Mouse (Mus musculus) monocyte, adult 5-6 weeks (primary cell): ENCODE data around the gene Col4a1. TPM values are rescaled to one million over a fixed set of nuclear protein-coding genes. Genes with fewer than 3 reads are reported as not detected.

Experiments
- ATAC-seq: fragments of 153-309, 156-312 bp; replicated peaks from 2 replicates; pipeline ENCODE4 v1.8.0; 2017; ENCODE audit warnings: mild to moderate bottlenecking; ENCODE audit not compliant: low TSS enrichment, insufficient number of reproducible peaks, severe bottlenecking, poor library complexity, low FRiP score
- total RNA-seq: library from RNA; stranded (forward); fragments of 200-1000, 200-491, 200-594 nt; gene quantifications from 3 replicates; pipeline ENCODE4 v1.2.3, GENCODE M21; 2017

Col4a1 gene
- total RNA-seq, 1 experiment from 2014 or later: 5.7 TPM

GRCm38 (mm10) chr8:11203260-11204110, 109.1 kb downstream of the Col4a1 start:
- peak; percentile 20; the same call in 1 of the 2 replicates for ATAC-seq

GRCm38 (mm10) chr8:11198650-11199049, 114.0 kb downstream of the Col4a1 start:
- ATAC-seq: no peak

DNA sequence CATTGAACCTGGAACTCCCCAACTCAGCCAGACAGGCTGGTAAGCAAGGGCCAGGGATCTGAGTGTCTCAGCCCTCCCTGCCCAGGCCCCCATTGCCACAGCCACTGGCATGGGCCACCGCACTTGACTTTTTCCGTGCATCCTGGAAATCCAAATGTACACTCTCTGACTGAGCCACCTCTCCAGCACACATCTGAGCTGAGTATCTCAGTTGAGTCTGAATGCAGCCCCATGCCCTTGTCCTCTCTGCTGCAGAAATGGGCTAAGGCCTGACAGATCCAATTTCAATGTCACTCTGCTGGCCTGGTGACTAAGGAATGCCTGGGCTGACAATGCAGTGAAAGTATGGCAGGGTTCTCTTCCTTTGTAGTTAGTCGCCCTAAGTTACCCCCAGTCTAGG, 114.6 kb downstream of the Col4a1 start:
- ATAC-seq: no peak

DNA sequence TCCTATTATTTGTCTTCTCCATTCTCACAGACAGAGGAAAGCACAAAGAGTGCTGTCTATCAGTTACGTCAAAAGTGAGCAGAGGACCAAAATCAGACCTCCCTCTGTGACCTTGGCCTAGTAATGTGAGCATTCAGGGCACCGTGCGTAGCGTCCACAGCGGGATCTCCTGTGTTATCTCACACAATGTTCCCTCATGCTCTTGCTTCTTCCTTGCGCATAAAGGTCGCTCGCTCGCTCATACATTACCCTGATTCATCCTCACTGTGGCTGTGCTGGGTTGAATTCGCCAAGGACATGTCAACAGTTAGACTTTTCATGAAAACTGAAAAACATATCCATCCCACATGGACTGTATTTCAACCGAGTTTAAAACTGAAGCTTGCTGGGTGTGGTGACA, 115.4 kb downstream of the Col4a1 start:
- no peak for ATAC-seq

- no peak for ATAC-seq
Measured at GRCm38 (mm10) chr8:11192719-11193324, 119.8 kb downstream of the Col4a1 start.

DNA sequence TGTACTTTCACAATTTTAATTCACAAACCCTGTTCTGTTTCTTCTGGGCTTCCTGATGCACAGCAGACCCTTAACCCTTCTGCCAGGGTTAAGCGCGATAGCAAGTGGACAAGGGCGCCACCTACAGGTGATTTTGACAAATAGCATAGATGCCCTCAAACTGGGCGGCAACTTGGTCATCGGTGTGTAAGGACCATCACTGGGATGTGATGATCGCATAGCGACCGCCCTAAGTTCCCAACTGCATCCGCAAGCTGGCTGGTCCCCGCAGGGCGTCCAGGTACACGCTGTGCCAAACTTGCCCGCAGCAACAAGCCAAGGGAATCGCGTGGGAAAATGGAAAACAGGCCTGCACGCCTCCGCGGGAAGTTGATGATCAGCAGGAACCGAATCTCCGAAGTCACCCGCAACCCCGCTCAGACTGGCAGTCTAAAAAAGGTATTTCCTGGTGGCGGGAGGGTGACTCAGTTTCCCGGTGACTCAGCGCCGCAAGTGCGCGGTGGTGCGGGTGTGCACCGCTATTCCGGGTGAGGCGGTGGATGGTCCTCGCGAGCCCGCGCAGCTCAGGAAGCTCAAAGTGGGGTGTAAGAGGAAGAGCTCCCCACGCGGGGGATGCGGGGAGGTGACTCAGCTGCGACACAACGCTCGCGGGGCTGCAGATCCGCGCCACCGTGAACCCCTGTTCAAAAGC, 124.9 kb downstream of the Col4a1 start:
- ATAC-seq: peak; percentile 79

GRCm38 (mm10) chr8:11186456-11186855, 126.2 kb downstream of the Col4a1 start:
- ATAC-seq: no peak

DNA sequence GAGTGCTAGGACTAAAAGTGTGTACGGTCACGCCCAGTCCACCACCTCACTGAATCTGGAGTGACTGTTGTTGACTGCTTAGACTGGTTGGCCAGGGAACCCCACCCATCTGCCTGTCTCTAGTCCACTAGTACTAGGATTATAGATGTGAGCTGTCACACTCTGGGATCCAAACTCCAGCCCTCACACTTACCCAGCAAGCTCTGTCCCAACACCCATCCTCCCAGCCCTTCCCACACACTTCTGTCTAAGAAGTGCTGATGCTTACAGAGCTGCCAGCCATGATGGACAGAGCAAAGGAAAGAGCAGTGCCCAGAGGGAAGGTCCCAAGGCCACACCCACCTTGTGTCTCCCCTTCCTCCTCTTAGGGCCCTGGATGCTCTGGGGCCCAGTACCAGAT, 127.0 kb downstream of the Col4a1 start:
- no peak for ATAC-seq

GRCm38 (mm10) chr8:11183611-11184031, 129.0 kb downstream of the Col4a1 start:
- no peak for ATAC-seq

GRCm38 (mm10) chr8:11182606-11183005, 130.0 kb downstream of the Col4a1 start:
- ATAC-seq: no peak

DNA sequence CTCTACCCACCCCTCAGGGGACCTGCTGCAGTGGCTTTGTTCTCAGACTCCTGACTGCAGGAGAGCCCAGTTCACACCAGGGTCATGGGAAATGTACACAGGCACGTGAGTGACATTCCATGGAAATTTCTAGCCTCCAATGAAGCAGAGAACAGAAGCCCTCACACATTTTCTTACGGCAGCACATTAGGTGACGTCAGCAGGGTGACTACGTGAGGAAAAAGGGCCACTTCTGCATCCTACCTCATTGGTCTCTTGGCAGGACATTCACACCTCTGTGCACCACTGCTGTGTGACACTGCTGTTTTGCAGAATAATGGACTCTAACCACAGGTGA, 130.5 kb downstream of the Col4a1 start:
- no peak for ATAC-seq

DNA sequence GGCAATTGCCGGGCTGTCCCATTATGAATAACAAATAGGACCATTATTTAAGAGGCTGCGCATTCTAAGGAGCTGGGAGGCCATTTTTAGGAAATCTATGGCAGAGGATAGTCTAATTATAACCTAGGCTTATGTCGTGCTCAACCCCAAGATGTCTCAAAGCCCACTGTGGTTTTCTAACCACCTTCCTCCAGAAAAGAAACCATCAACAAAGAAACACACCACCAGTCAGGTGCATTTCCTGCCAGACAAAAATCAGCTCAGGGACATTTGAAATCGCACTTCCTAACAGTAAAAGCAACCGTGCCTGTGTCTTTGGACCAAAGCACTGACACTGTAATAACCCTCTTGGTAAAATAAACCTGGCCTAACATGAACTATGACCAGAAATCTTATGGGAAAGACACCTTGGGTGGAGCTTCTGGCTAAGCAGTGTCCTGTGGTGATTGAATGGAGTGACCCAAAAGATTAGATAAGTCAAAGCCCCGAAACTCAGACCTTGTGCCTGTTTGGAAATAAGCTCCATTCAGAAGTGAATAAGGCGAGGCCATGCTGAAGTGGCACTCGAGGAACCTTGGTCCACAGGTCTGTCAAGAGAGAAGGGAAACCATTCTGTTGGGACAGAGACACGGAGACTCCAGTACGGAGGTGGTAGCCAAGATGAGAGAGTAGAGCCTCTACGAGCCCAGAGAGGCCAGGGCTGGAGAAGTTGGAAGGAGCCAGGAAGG, 131.0 kb downstream of the Col4a1 start:
- ATAC-seq: no peak

DNA sequence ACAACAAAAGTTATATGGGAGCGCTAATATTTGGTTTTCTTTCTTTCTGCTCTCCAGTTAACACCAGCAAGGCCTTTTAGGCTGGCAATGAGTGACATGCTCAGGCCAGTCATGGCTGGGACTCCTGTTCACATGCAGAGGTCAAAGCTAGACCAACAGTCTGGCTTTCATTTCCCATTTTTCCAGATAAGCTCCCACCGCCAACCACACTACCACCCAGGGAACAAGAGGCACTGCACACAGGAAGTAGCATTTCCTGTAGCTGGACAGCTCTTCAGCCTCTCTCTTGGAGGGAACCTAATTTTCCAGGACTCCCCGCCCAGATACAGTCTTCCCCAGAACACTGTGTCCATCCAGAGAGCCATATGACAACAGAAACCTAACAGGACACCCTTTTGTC, 132.8 kb downstream of the Col4a1 start:
- ATAC-seq: no peak

DNA sequence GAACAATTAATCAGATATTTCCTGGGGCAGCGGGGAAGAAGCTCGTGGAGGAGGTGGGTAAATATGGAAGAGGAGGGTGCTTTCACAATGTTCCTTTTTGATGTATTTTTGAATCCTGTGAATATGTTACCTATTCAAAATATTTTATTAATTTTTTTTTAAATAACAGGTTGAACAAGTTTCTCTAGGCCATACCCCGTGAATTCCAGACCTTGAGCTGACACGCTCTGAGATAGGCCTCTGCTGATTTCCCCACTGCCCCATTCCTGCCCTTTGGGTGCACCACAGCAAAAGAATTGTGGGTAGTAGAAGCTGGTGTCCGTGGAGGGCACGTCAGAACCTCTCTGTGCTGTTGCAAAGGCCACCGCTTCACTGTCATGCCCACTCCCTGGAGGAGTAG, 136.2 kb downstream of the Col4a1 start:
- no peak for ATAC-seq

DNA sequence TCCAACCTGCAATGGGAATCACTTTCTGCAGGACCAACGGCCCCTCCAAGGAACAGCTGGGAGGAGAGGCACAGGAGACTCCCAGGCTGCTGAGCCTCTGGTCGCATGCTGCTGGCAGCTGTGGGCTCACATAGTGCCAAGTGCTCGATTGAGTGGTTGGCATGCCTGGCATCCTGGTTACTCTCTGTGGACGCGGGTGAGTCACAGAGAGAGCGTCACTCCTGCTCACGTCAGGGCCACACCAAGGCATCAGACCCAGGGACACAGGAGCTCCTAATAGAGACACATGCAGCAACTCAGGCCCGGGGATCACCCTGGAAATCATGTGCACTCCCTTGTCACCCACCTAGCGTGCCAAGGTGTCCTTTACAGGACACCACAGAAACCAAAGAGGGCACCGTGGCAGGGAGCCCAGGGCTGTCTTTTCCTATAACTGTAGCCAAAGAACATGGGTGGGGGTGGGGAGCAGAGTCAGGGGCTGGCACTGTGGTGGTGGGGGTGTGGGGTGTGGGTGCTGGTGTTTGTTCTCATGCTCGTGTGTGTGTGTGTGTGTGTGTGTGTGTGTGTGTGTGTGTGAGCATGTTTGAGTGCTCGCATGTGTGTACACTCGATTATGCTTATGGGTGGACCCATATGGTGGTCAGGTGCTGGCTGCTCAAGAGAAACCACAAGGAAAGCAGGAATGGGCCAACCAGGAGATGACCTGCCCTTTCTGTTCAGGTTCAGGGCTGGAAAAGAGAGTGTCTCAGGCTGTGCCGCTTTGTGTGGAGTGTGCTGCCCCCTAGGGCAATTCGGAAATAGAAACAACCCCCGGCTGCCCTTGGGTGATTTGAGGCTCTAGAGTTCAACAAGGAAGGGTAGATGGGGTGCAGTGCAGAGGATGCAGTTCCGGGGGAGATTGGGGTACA, 139.1 kb downstream of the Col4a1 start:
- peak; percentile 72 for ATAC-seq

- no peak for ATAC-seq
Measured at GRCm38 (mm10) chr8:11171526-11171925, 141.1 kb downstream of the Col4a1 start.

DNA sequence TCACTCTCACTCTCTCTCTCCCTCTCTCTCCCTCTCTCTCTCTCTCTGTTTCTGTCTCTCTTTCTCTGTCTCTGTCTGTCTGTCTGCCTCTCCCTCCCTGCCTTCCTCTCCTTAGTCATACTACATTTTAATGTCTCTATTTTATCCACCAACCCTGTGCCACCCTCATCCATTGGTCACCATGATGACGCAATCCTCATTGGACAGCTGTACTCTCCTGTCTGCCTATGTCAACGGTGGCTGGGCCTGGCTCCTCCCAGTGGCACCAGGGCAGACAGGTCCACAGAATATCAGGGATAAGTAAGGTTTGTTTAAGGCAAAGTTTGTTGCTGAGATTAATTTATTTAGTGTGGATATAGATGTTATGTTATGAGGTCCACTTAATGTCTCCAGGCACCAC, 143.2 kb downstream of the Col4a1 start:
- ATAC-seq: 0 out of 2 replicates have a peak, but pooled peaks have one; percentile 25

DNA sequence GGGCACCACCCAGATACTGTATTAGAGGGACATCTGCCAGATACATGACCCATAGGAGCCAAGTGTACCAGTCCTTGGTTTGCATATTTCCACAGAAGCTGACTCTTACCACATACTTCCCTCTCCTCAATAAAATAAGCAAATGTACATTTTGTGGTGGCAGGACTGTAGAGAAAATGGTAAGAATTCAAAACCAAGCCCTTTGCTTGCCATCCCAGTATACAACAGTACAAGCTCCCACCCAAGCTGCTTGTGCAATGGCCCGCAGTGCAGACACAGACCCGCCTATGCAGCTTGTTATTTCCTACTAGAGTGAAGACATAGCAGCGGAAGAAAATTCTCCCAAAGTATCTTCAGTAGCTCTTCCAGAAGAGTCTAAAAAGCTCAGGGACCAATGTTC, 143.8 kb downstream of the Col4a1 start:
- peak; percentile 45 for ATAC-seq
